Mouse (Mus musculus): Measurements from ENCODE around the gene Hist1h2bh.

GRCm38 (mm10) chr13:23576906-23577639 is 33.9 kb upstream of the Hist1h2bh start:
- TF ChIP-seq CTCF (IDR thresholded peaks at IDR 0.05; ENCODE audit: low read depth, low read length) (no peak), POLR2A (IDR thresholded peaks at IDR 0.05; ENCODE audit: insufficient read depth, low read length) (no peak)
